Mouse (Mus musculus) CD8-positive naive resting alpha-beta T cell, adult 57 days (primary cell): Measurements from ENCODE around the gene Trove2. TPM values are rescaled to one million over a fixed set of nuclear protein-coding genes. Genes with fewer than 3 reads are reported as not detected.

ENCODE experiments used
- total RNA-seq: library from RNA; stranded (reverse); gene quantifications from one replicate; pipeline ENCODE4 v1.2.4, GENCODE M21; 2023

Trove2 gene
- total RNA-seq: 3.3 TPM

GRCm38 (mm10) chr1:143776446-143777411 is at the start of gene Trove2, which contains the start of gene Uchl5:
TSS of gene Trove2 (minus strand) at chr1:143777068.
TSS of gene Uchl5 (plus strand) at chr1:143777272.

DNA sequence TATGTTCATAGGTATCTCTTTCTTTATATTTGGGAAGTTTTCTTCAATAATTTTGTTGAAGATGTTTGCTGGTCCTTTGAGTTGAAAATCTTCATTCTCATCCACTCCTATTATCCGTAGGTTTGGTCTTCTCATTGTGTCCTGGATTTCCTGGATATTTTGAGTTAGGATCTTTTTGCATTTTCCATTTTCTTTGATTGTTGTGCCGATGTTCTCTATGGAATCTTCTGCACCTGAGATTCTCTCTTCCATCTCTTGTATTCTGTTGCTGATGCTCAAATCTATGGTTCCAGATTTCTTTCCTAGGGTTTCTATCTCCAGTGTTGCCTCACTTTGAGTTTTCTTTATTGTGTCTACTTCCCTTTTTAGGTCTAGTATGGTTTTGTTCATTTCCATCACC is 60.8 kb downstream of the Trove2 start, which contains the start of gene Glrx2:
Gene Glrx2, plus strand, starts transcription at position 301 of the 400 bp plus-strand sequence.

DNA sequence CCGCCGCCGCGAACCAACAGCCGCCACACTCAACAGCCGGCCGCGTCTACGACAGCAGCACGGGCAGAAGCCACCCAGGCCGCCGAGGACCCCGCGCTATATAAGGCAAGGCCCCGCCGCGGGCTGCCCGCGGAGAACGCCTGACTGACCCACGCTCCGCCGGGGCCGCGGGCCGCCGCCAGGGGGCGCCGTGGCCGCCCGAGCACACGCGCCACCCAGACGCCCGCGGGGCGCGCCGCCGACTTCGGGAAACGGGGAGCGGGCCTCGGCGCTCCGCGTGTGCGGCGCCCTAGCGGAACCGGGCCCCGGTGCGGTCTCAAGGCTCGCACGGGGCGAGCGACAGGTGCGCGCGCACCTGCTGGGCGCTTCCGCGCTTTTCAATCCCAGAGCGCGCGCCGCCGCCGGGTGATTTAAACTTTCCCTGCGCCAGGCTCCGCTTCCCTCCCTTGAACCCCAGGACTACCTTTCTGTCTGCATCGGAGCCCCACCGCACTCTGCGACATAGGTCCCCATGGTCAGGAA is 74.1 kb downstream of the Trove2 start, which contains the start of gene Cdc73:
Gene Cdc73, minus strand, starts transcription at position 153 of the 522 bp plus-strand sequence.

Other genes starting within 250 kb of the Trove2 start
- not detected for gene B3galt2, start 136.4 kb downstream of the Trove2 start, total RNA-seq
- gene Cdc73, start 74.2 kb downstream of the Trove2 start, total RNA-seq: 96.8 TPM
- gene Glrx2, start 60.7 kb downstream of the Trove2 start, total RNA-seq: 39.6 TPM
- gene Uchl5, start 204 bp upstream of the Trove2 start, total RNA-seq: 35.4 TPM
- 236 TPM for gene Rgs2, start 227.1 kb upstream of the Trove2 start, total RNA-seq